Mouse (Mus musculus): ENCODE measurements around the gene Gjc2.
A peak's percentile ranks its signal among the peaks of the same experiment; 100 is the strongest.
"Not testable (repeated sequence)": the region's sequence is repeated elsewhere in the genome, so short reads cannot be mapped to it uniquely, and the experiment has no call there.

Gjc2 gene

GRCm38 (mm10) chr11:59182864-59183331 is at the start of gene Gjc2:
Gjc2 (minus strand) TSS chr11:59183213.
- DNase-seq (ENCODE audit: low spot score) = no peak

- DNase-seq (ENCODE audit: low spot score) = no peak
Measured at GRCm38 (mm10) chr11:59232797-59233196, 49.8 kb upstream of the Gjc2 start.

- DNase-seq (ENCODE audit: low spot score) = no peak
Measured at GRCm38 (mm10) chr11:59230144-59230760, 47.2 kb upstream of the Gjc2 start.

GRCm38 (mm10) chr11:59228122-59228953 is 45.3 kb upstream of the Gjc2 start, which contains the start of gene Arf1:
Arf1 (minus strand) TSS chr11:59228270.
- peak; percentile 81 for DNase-seq (ENCODE audit: low spot score)

- DNase-seq (ENCODE audit: low spot score) = no peak
Measured at GRCm38 (mm10) chr11:59227604-59228121, 44.6 kb upstream of the Gjc2 start.

- DNase-seq (ENCODE audit: low spot score) = no peak
Measured at GRCm38 (mm10) chr11:59226787-59227603, 44.0 kb upstream of the Gjc2 start.

GRCm38 (mm10) chr11:59226251-59226650 is 43.2 kb upstream of the Gjc2 start:
- DNase-seq (ENCODE audit: low spot score) = no peak

GRCm38 (mm10) chr11:59225167-59225566 is 42.2 kb upstream of the Gjc2 start:
- no peak for DNase-seq (ENCODE audit: low spot score)

GRCm38 (mm10) chr11:59224470-59224869 is 41.5 kb upstream of the Gjc2 start:
- DNase-seq (ENCODE audit: low spot score) = no peak

GRCm38 (mm10) chr11:59224025-59224424 is 41.0 kb upstream of the Gjc2 start:
- no peak for DNase-seq (ENCODE audit: low spot score)

GRCm38 (mm10) chr11:59222306-59222705 is 39.3 kb upstream of the Gjc2 start:
- no peak for DNase-seq (ENCODE audit: low spot score)

- no peak for DNase-seq (ENCODE audit: low spot score)
Measured at GRCm38 (mm10) chr11:59221604-59222003, 38.6 kb upstream of the Gjc2 start.

GRCm38 (mm10) chr11:59219064-59219463 is 36.1 kb upstream of the Gjc2 start:
- DNase-seq (ENCODE audit: low spot score) = no peak

- DNase-seq (ENCODE audit: low spot score) = no peak
Measured at GRCm38 (mm10) chr11:59218389-59218998, 35.5 kb upstream of the Gjc2 start.

GRCm38 (mm10) chr11:59216955-59217354 is 33.9 kb upstream of the Gjc2 start:
- no peak for DNase-seq (ENCODE audit: low spot score)

GRCm38 (mm10) chr11:59212892-59213494 is 30.0 kb upstream of the Gjc2 start:
- no peak for DNase-seq (ENCODE audit: low spot score)

GRCm38 (mm10) chr11:59212320-59212719 is 29.3 kb upstream of the Gjc2 start:
- not testable (repeated sequence) for DNase-seq (ENCODE audit: low spot score)

- not testable (repeated sequence) for DNase-seq (ENCODE audit: low spot score)
Measured at GRCm38 (mm10) chr11:59211561-59211960, 28.5 kb upstream of the Gjc2 start.

- DNase-seq (ENCODE audit: low spot score) = no peak
Measured at GRCm38 (mm10) chr11:59210020-59210419, 27.0 kb upstream of the Gjc2 start.

GRCm38 (mm10) chr11:59209580-59209979 is 26.6 kb upstream of the Gjc2 start:
- DNase-seq (ENCODE audit: low spot score) = no peak

- no peak for DNase-seq (ENCODE audit: low spot score)
Measured at GRCm38 (mm10) chr11:59209003-59209441, 26.0 kb upstream of the Gjc2 start.

Data from layer of hippocampus, adult 9-10 months (tissue).